Comparison of ENCODE assay signal across 27 mouse cellular contexts in genomic region chr13:106829327-106829997, GRCm38 (mm10).
A peak's percentile ranks its signal among the peaks of the same experiment; 100 is the strongest.
DNase-seq lines count a peak whose midpoint lies in the region; ATAC-seq lines count a peak whose summit lies in the region.
"Had no signal": no experiment of that assay in that cellular context is flagged by ENCODE, and none has a peak within 500 bp of the region (broad histone marks: within the 10 kb centered on the region; RNA-seq: fewer than 3 reads in every experiment).

No protein-coding gene starts in this region.

- no peak overlapping the region for H3K27ac ChIP-seq in liver, embryonic 13.5 days
- no peak overlapping the region for H3K27ac ChIP-seq in forebrain, embryonic 16.5 days (ENCODE audit: low read length)
- H3K27ac ChIP-seq: embryonic facial prominence, embryonic 13.5 days; forebrain, embryonic 15.5 days; heart, adult 2 months; hindbrain, embryonic 12.5 days; limb, embryonic 15.5 days; neural tube, embryonic 12.5 days had no signal

- H3K9me3 ChIP-seq in liver, embryonic 13.5 days (replicated peaks): no peaks in the 10 kb centered on the region
- H3K9me3 ChIP-seq in forebrain, embryonic 16.5 days (ENCODE audit: control insufficient read depth, low read length): no peaks in the 10 kb centered on the region
- H3K9me3 ChIP-seq: embryonic facial prominence, embryonic 13.5 days; forebrain, embryonic 15.5 days; G1E; hindbrain, embryonic 12.5 days; limb, embryonic 15.5 days; neural tube, embryonic 12.5 days had no signal

- peaks cover 4% of the 10 kb centered on the region; the same call in 1 of the 2 replicates for H3K36me3 ChIP-seq in liver, embryonic 13.5 days
- no peaks in the 10 kb centered on the region for H3K36me3 ChIP-seq in forebrain, embryonic 16.5 days (ENCODE audit: control insufficient read depth, insufficient read depth)
- H3K36me3 ChIP-seq: hindbrain, embryonic 12.5 days; neural tube, embryonic 12.5 days had no signal

- H3K4me1 ChIP-seq in liver, embryonic 13.5 days (replicated peaks): peaks cover 15% of the 10 kb centered on the region
- H3K4me1 ChIP-seq in forebrain, embryonic 16.5 days (replicated peaks; ENCODE audit: control insufficient read depth, insufficient read depth, low read length): no peaks in the 10 kb centered on the region
- H3K4me1 ChIP-seq: embryonic facial prominence, embryonic 13.5 days; forebrain, embryonic 15.5 days; hindbrain, embryonic 12.5 days; limb, embryonic 15.5 days; neural tube, embryonic 12.5 days had no signal

- no peak overlapping the region for H3K4me3 ChIP-seq in liver, embryonic 13.5 days (replicated peaks)
- H3K4me3 ChIP-seq in forebrain, embryonic 16.5 days (replicated peaks; ENCODE audit: low read length): no peak overlapping the region
- H3K4me3 ChIP-seq: embryonic facial prominence, embryonic 13.5 days; forebrain, embryonic 15.5 days; heart, adult 2 months; hindbrain, embryonic 12.5 days; limb, embryonic 15.5 days; neural tube, embryonic 12.5 days had no signal

- H3K9ac ChIP-seq in liver, embryonic 13.5 days: no peak overlapping the region
- H3K9ac ChIP-seq in forebrain, embryonic 16.5 days (replicated peaks; ENCODE audit: low read depth, low read length): no peak overlapping the region
- H3K9ac ChIP-seq: embryonic facial prominence, embryonic 13.5 days; forebrain, embryonic 15.5 days; hindbrain, embryonic 12.5 days; limb, embryonic 15.5 days; lung, embryonic 14.5 days; neural tube, embryonic 12.5 days had no signal

- no peak overlapping the region for H3K4me2 ChIP-seq in liver, embryonic 13.5 days
- H3K4me2 ChIP-seq in forebrain, embryonic 16.5 days (ENCODE audit: low read length): no peak overlapping the region
- H3K4me2 ChIP-seq: embryonic facial prominence, embryonic 13.5 days; forebrain, embryonic 15.5 days; hindbrain, embryonic 12.5 days; limb, embryonic 15.5 days; lung, embryonic 14.5 days; neural tube, embryonic 12.5 days had no signal

- 0 out of 2 replicates have a peak, but pooled peaks have one; percentile 36 for ATAC-seq in liver, embryonic 13.5 days (ENCODE audit: low read depth)
- ATAC-seq in common myeloid progenitor, adult 5-6 weeks (replicated peaks; ENCODE audit: low read depth, poor library complexity, severe bottlenecking): peak; percentile 63
- peak; percentile 72 for ATAC-seq in megakaryocyte progenitor cell, adult 5-6 weeks (replicated peaks; ENCODE audit: poor library complexity)
- ATAC-seq in forebrain, embryonic 16.5 days: no peak
- ATAC-seq: activated CD4-positive, CD25-positive, alpha-beta regulatory T cell, adult 4 months; forebrain, embryonic 15.5 days had no signal

- 45% methylated on average over 12 of the region's 12 CpGs for WGBS in liver, embryonic 13.5 days (ENCODE audit: insufficient replicate concordance)
- WGBS in forebrain, embryonic 16.5 days: 93% methylated on average over 12 of the region's 12 CpGs

- DNase-seq in liver, embryonic 13.5 days: no peak
- DNase-seq in liver: no peak
- DNase-seq in R1 (ENCODE audit: low read depth, low spot score): peak; percentile 17
- DNase-seq in cerebellum, postnatal 36 days: no peak
- DNase-seq: adrenal gland, adult 8-10 months; B cell, adult 2 months; cerebellum, adult 2 months; gastrocnemius, postnatal 10 days; kidney, adult 18-20 months; kidney, postnatal 4 days; lung, embryonic 14.5 days; lung, postnatal 4 days; midbrain, embryonic 14.5 days; right cerebral cortex, postnatal 25 days; spleen, adult 18-20 months had no signal

- H3K27me3 ChIP-seq in liver, embryonic 13.5 days: no peaks in the 10 kb centered on the region
- H3K27me3 ChIP-seq in forebrain, embryonic 16.5 days (replicated peaks; ENCODE audit: control insufficient read depth, insufficient read depth, low read length): no peaks in the 10 kb centered on the region
- H3K27me3 ChIP-seq: CH12.LX; embryonic facial prominence, embryonic 13.5 days; forebrain, embryonic 15.5 days; hindbrain, embryonic 12.5 days; limb, embryonic 15.5 days; neural tube, embryonic 12.5 days had no signal
